Mouse (Mus musculus): ENCODE measurements around the gene Fcna.

The Fcna gene

GRCm38 (mm10) chr2:25608671-25609070, 19.2 kb downstream of the Fcna start:
- DNase-seq (ENCODE audit: low spot score in 2 of 2), result no peak

- DNase-seq (ENCODE audit: low spot score in 2 of 2), result peak; percentile 79 to 86
Measured at GRCm38 (mm10) chr2:25607761-25608622, 19.8 kb downstream of the Fcna start, which contains the start of gene Rabl6. TSS of gene Rabl6 (minus strand) at chr2:25608521.

GRCm38 (mm10) chr2:25602526-25602925, 25.3 kb downstream of the Fcna start:
- DNase-seq (ENCODE audit: low spot score in 2 of 2), result no peak

- no peak for DNase-seq (ENCODE audit: low spot score in 2 of 2)
Measured at GRCm38 (mm10) chr2:25600037-25600436, 27.8 kb downstream of the Fcna start.

GRCm38 (mm10) chr2:25598749-25599148, 29.1 kb downstream of the Fcna start:
- no peak for DNase-seq (ENCODE audit: low spot score in 2 of 2)

GRCm38 (mm10) chr2:25596765-25597510, 30.9 kb downstream of the Fcna start:
- no peak for DNase-seq (ENCODE audit: low spot score in 2 of 2)

- no peak for DNase-seq (ENCODE audit: low spot score in 2 of 2)
Measured at GRCm38 (mm10) chr2:25591863-25592262, 36.0 kb downstream of the Fcna start.

- peak in 1 of 2 experiments; percentile 10 for DNase-seq (ENCODE audit: low spot score in 2 of 2)
Measured at GRCm38 (mm10) chr2:25588227-25588907, 39.5 kb downstream of the Fcna start.

GRCm38 (mm10) chr2:25587290-25587689, 40.5 kb downstream of the Fcna start:
- DNase-seq (ENCODE audit: low spot score in 2 of 2), result peak in 1 of 2 experiments; percentile 8

- DNase-seq (ENCODE audit: low spot score in 2 of 2), result peak in 1 of 2 experiments; percentile 16
Measured at GRCm38 (mm10) chr2:25585601-25586000, 42.2 kb downstream of the Fcna start.

- DNase-seq (ENCODE audit: low spot score in 2 of 2), result peak in 1 of 2 experiments; percentile 20
Measured at GRCm38 (mm10) chr2:25584856-25585255, 43.0 kb downstream of the Fcna start.

- DNase-seq (ENCODE audit: low spot score in 2 of 2), result peak in 1 of 2 experiments; percentile 8
Measured at GRCm38 (mm10) chr2:25584152-25584551, 43.7 kb downstream of the Fcna start.

GRCm38 (mm10) chr2:25583571-25583970, 44.3 kb downstream of the Fcna start:
- peak in 1 of 2 experiments; percentile 18 for DNase-seq (ENCODE audit: low spot score in 2 of 2)

- DNase-seq (ENCODE audit: low spot score in 2 of 2), result peak in 1 of 2 experiments; percentile 29
Measured at GRCm38 (mm10) chr2:25583120-25583481, 44.7 kb downstream of the Fcna start.

GRCm38 (mm10) chr2:25582466-25583119, 45.2 kb downstream of the Fcna start:
- DNase-seq (ENCODE audit: low spot score in 2 of 2), result peak; percentile 83 to 88

- DNase-seq (ENCODE audit: low spot score in 2 of 2), result peak in 1 of 2 experiments; percentile 44
Measured at GRCm38 (mm10) chr2:25581901-25582301, 45.9 kb downstream of the Fcna start.

- DNase-seq (ENCODE audit: low spot score in 2 of 2), result peak in 1 of 2 experiments; percentile 79
Measured at GRCm38 (mm10) chr2:25581294-25581864, 46.5 kb downstream of the Fcna start, which contains the start of gene Ajm1. TSS of gene Ajm1 (minus strand) at chr2:25581757.

- DNase-seq (ENCODE audit: low spot score in 2 of 2), result peak in 1 of 2 experiments; percentile 24
Measured at GRCm38 (mm10) chr2:25580621-25581101, 47.2 kb downstream of the Fcna start.

GRCm38 (mm10) chr2:25579737-25580460, 47.9 kb downstream of the Fcna start:
- peak in 1 of 2 experiments; percentile 46 for DNase-seq (ENCODE audit: low spot score in 2 of 2)

Measured in frontal cortex, postnatal 10 days (tissue).